Mouse (Mus musculus): Measurements from ENCODE around the gene Rab21. TPM values are rescaled to one million over a fixed set of nuclear protein-coding genes. Genes with fewer than 3 reads are reported as not detected.

Rab21 gene
- 19.2 and 19.8 TPM in 2 replicates for polyA plus RNA-seq (2014; fragmentation: Nextera tagmentation; extraction: Ambion mirVana)

DNA sequence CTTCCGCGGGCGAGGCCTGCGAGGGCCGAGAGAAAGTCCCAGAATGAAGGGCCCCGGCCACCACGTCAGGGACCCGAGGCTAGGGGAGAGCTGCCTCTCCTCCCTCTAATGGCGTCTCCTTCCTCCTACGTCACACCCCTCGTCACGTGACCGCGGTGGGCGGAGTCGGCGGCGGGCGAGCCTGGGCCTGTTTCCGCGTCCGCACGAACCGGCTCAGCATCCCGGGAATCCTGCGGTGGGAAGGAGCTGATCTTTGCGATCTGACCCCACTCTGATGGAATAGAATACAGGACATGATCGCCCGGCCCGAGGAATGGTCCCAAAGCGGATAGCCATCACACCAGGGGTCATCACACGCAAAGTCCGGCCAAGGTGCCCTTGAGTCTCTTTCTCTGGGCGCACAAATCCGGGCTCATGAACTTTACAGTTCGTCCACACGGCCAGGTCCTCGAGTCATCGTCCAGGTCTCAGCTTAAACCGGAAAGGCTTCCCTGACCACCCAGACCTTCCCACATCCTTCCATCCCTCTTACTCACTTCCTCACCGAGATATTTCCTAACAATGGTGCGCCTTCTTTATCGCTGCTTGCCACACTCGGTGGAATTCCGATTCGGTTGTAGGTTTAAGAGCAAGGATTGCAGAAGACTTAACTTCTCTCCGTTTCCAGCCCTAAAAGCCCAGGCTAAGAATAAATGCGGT, at the start of gene Rab21:
TSS of gene Rab21 (minus strand) at position 122 of the 699 bp plus-strand sequence.
- no peaks in the 10 kb centered on the region for H3K36me3 ChIP-seq (ENCODE audit: control insufficient read depth, insufficient read depth, low read length)
- peaks cover 12% of the 10 kb centered on the region for H3K4me1 ChIP-seq (ENCODE audit: control insufficient read depth, insufficient read depth, low read length)
- H3K4me3 ChIP-seq (ENCODE audit: low read depth, low read length): peak within 1 kb of the TSS; percentile 95
- peak within 1 kb of the TSS; percentile 92 for H3K27ac ChIP-seq (ENCODE audit: low read depth, low read length)
- peak within 1 kb of the TSS; percentile 87 for H3K9ac ChIP-seq (ENCODE audit: low read length)
- ATAC-seq (ENCODE audit: insufficient read depth, low FRiP score, low TSS enrichment) (peak; percentile 95), DNase-seq (ENCODE audit: low spot score) (peak; percentile 96)
- no peaks in the 10 kb centered on the region for H3K27me3 ChIP-seq (ENCODE audit: control insufficient read depth, insufficient read depth, low read length)
- WGBS: under 1% methylated on average over 48 of the region's 48 CpGs
- no peaks in the 10 kb centered on the region for H3K9me3 ChIP-seq (ENCODE audit: control insufficient read depth, low read length)
- peak within 1 kb of the TSS; percentile 62 for H3K4me2 ChIP-seq (ENCODE audit: low read depth)

- Histone ChIP-seq H3K36me3 (ENCODE audit: control insufficient read depth, insufficient read depth, low read length) (no peaks in the 10 kb centered on the region), H3K9me3 (ENCODE audit: control insufficient read depth, low read length) (no peaks in the 10 kb centered on the region), H3K27ac (ENCODE audit: low read depth, low read length) (no peak overlapping the region), H3K4me2 (ENCODE audit: low read depth) (peak overlapping the region; percentile 83), H3K9ac (ENCODE audit: low read length) (no peak overlapping the region; the same call in 1 of the 2 replicates), H3K4me1 (ENCODE audit: control insufficient read depth, insufficient read depth, low read length) (0 out of 2 replicates have a peak, but pooled peaks cover 4% of the 10 kb centered on the region), H3K4me3 (ENCODE audit: low read depth, low read length) (no peak overlapping the region), H3K27me3 (ENCODE audit: control insufficient read depth, insufficient read depth, low read length) (no peaks in the 10 kb centered on the region)
- WGBS: 87% methylated on average over 4 of the region's 4 CpGs
- no peak for DNase-seq (ENCODE audit: low spot score)
- no peak for ATAC-seq (ENCODE audit: insufficient read depth, low FRiP score, low TSS enrichment)
These were observed 47.8 kb upstream of the Rab21 start for GRCm38 (mm10) chr10:115363151-115363550.

GRCm38 (mm10) chr10:115362623-115362964, 47.2 kb upstream of the Rab21 start:
- whole genome bisulfite sequencing: 5% methylated on average over 9 of the region's 9 CpGs
- ATAC-seq (ENCODE audit: insufficient read depth, low FRiP score, low TSS enrichment): peak; percentile 3

DNA sequence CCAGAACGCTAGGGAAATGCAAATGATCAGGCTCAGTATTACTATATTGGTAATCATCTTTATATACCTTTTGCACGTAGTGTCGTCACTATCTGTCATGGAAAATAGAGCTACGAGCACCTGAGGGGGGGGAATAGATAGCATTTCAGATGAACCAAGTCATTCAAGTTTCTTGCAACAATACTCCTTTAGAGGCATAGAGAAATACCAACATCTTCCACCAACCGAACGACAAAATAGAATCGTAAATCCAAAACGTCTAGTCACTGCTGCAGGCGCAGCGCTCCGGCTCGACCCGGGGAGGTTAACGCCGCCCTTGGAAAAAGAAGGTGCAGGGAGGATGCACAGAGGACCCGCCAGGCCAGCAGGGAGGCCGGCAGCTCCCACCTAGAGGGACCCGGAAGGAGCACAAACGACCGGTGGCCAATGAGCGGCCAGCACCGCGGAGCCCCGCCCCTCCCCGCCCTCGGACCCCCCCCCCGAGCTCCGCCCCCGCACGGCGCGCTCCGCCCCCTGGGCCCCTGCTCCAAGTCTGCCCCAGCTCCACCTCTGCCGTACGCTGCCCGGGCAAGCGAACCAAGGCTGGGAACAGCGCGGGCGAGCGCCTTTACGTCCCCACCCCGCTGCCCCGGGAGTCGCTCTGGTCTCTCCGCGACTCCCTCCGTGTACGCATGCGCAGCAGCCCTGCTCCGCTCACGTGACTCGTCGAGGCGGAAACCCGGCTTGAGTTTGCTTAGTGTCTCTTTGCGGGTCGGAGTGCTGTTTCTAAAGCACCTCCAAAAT, 46.6 kb upstream of the Rab21 start, which contains the start of gene Tmem19:
TSS of gene Tmem19 (minus strand) at position 662 of the 783 bp plus-strand sequence.
- Histone ChIP-seq H3K9me3 (ENCODE audit: control insufficient read depth, low read length) (no peaks in the 10 kb centered on the region), H3K36me3 (ENCODE audit: control insufficient read depth, insufficient read depth, low read length) (no peaks in the 10 kb centered on the region), H3K4me1 (ENCODE audit: control insufficient read depth, insufficient read depth, low read length) (0 out of 2 replicates have a peak, but pooled peaks cover 4% of the 10 kb centered on the region), H3K4me2 (ENCODE audit: low read depth) (peak within 1 kb of the TSS; percentile 83), H3K27me3 (ENCODE audit: control insufficient read depth, insufficient read depth, low read length) (no peaks in the 10 kb centered on the region), H3K27ac (ENCODE audit: low read depth, low read length) (peak within 1 kb of the TSS; percentile 90), H3K9ac (ENCODE audit: low read length) (peak within 1 kb of the TSS; percentile 54), H3K4me3 (ENCODE audit: low read depth, low read length) (peak within 1 kb of the TSS; percentile 50)
- ATAC-seq (ENCODE audit: insufficient read depth, low FRiP score, low TSS enrichment) (peak; percentile 99), DNase-seq (ENCODE audit: low spot score) (peak; percentile 96)
- under 1% methylated on average over 43 of the region's 58 CpGs for WGBS

More at GRCm38 (mm10) chr10:115362623-115362964, 47.2 kb upstream of the Rab21 start:
- Histone ChIP-seq H3K4me3 (ENCODE audit: low read depth, low read length) (peak overlapping the region; percentile 50), H3K27ac (ENCODE audit: low read depth, low read length) (peak overlapping the region; percentile 90), H3K4me2 (ENCODE audit: low read depth) (peak overlapping the region; percentile 83), H3K36me3 (ENCODE audit: control insufficient read depth, insufficient read depth, low read length) (no peaks in the 10 kb centered on the region), H3K9ac (ENCODE audit: low read length) (peak overlapping the region; percentile 54), H3K9me3 (ENCODE audit: control insufficient read depth, low read length) (no peaks in the 10 kb centered on the region), H3K27me3 (ENCODE audit: control insufficient read depth, insufficient read depth, low read length) (no peaks in the 10 kb centered on the region), H3K4me1 (ENCODE audit: control insufficient read depth, insufficient read depth, low read length) (0 out of 2 replicates have a peak, but pooled peaks cover 4% of the 10 kb centered on the region)
- DNase-seq (ENCODE audit: low spot score): no peak

- Histone ChIP-seq H3K4me1 (ENCODE audit: control insufficient read depth, insufficient read depth, low read length) (0 out of 2 replicates have a peak, but pooled peaks cover 4% of the 10 kb centered on the region), H3K27ac (ENCODE audit: low read depth, low read length) (no peak overlapping the region), H3K4me2 (ENCODE audit: low read depth) (no peak overlapping the region), H3K4me3 (ENCODE audit: low read depth, low read length) (no peak overlapping the region), H3K27me3 (ENCODE audit: control insufficient read depth, insufficient read depth, low read length) (no peaks in the 10 kb centered on the region), H3K36me3 (ENCODE audit: control insufficient read depth, insufficient read depth, low read length) (no peaks in the 10 kb centered on the region), H3K9me3 (ENCODE audit: control insufficient read depth, low read length) (no peaks in the 10 kb centered on the region), H3K9ac (ENCODE audit: low read length) (no peak overlapping the region)
- DNase-seq (ENCODE audit: low spot score): no peak
- ATAC-seq (ENCODE audit: insufficient read depth, low FRiP score, low TSS enrichment): no peak
- WGBS: 92% methylated on average over 7 of the region's 7 CpGs
These were observed 43.7 kb upstream of the Rab21 start for GRCm38 (mm10) chr10:115359066-115359465.

DNA sequence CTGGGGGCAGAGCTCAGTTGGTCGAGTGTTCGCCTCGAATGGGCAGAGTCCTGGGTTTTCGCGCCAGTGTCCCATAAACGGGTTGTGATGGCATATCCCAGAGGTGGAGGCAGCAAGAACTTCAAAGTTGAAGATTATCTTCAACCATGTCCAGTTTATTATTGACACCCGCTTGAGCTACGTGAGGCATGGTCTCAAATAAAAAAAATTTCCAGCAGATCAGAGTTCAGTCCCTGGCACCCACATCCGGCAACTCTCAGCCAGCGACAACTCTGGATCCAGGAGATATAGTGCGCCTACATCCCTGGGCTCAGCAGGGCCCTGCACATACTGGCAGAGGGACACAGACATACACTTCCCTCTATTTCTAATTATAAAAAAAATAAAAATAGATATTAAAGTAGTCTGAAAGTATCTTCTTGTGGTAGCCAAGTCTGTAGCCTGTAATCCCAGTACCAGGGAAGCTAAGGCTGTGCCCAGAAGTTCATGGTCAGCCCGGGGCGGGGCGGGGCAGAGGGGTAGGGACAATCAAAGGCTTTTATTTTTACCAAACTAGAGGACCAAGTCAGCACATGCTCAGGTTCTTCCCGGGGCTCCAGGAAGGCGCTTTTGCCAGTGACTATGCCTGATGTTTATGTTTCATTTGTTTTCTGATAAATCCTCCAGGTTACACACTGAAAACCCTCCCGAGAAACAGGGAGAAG, 43.0 kb upstream of the Rab21 start:
- DNase-seq (ENCODE audit: low spot score) (no peak), ATAC-seq (ENCODE audit: insufficient read depth, low FRiP score, low TSS enrichment) (no peak)
- no peaks in the 10 kb centered on the region for H3K36me3 ChIP-seq (ENCODE audit: control insufficient read depth, insufficient read depth, low read length)
- H3K9me3 ChIP-seq (ENCODE audit: control insufficient read depth, low read length): no peaks in the 10 kb centered on the region
- 92% methylated on average over 17 of the region's 17 CpGs for WGBS
- 0 out of 2 replicates have a peak, but pooled peaks cover 4% of the 10 kb centered on the region for H3K4me1 ChIP-seq (ENCODE audit: control insufficient read depth, insufficient read depth, low read length)
- no peak overlapping the region for H3K4me2 ChIP-seq (ENCODE audit: low read depth)
- no peaks in the 10 kb centered on the region for H3K27me3 ChIP-seq (ENCODE audit: control insufficient read depth, insufficient read depth, low read length)
- H3K4me3 ChIP-seq (ENCODE audit: low read depth, low read length): no peak overlapping the region
- no peak overlapping the region for H3K9ac ChIP-seq (ENCODE audit: low read length)
- no peak overlapping the region for H3K27ac ChIP-seq (ENCODE audit: low read depth, low read length)

DNA sequence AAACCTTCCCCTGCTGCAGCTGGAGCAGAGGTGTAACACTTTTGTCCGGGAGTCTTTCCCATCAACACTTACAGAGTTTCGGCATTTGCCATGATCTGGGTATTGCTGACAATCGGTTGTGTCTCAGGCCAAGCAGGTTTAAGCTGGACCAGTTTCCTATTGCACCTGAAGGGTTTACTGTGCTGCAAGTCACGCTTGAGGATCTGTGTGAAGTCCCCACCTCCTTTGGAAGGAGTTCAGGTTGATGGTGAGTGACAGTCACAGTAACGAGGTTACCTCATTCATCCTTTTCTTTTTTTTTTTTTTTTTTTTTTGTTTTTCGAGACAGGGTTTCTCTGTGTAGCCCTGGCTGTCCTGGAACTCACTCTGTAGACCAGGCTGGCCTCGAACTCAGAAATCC, 40.7 kb upstream of the Rab21 start:
- Histone ChIP-seq H3K27ac (ENCODE audit: low read depth, low read length) (no peak overlapping the region), H3K36me3 (ENCODE audit: control insufficient read depth, insufficient read depth, low read length) (no peaks in the 10 kb centered on the region), H3K4me3 (ENCODE audit: low read depth, low read length) (no peak overlapping the region), H3K27me3 (ENCODE audit: control insufficient read depth, insufficient read depth, low read length) (no peaks in the 10 kb centered on the region), H3K9me3 (ENCODE audit: control insufficient read depth, low read length) (no peaks in the 10 kb centered on the region), H3K4me1 (ENCODE audit: control insufficient read depth, insufficient read depth, low read length) (no peaks in the 10 kb centered on the region), H3K9ac (ENCODE audit: low read length) (no peak overlapping the region), H3K4me2 (ENCODE audit: low read depth) (no peak overlapping the region)
- DNase-seq (ENCODE audit: low spot score): no peak
- ATAC-seq (ENCODE audit: insufficient read depth, low FRiP score, low TSS enrichment): no peak
- WGBS: 93% methylated on average over 6 of the region's 7 CpGs

DNA sequence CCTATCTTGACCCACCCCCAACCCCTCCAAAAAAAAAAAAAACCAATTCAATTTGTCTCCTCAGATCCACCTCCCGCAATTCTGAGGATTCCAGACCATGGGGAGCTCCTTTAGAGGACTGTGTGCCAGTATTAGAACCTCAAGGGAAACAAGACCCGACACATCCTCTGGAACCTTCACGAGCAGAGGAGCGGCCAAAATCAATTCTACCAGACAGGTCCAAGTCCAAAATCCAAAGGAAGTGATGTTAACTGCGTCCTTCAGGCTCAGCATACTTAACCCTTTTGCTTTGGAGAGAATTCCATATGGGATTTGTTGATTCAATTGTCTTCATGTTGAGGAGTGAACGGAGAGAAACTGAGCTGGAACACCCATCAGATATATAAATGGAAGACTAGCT, 39.6 kb upstream of the Rab21 start:
- WGBS: 95% methylated on average over 6 of the region's 6 CpGs
- H3K36me3 ChIP-seq (ENCODE audit: control insufficient read depth, insufficient read depth, low read length): no peaks in the 10 kb centered on the region
- ATAC-seq (ENCODE audit: insufficient read depth, low FRiP score, low TSS enrichment): no peak

More for the DNA sequence above, 39.6 kb upstream of the Rab21 start:
- no peak overlapping the region for H3K27ac ChIP-seq (ENCODE audit: low read depth, low read length)
- no peak overlapping the region for H3K4me3 ChIP-seq (ENCODE audit: low read depth, low read length)
- no peaks in the 10 kb centered on the region for H3K27me3 ChIP-seq (ENCODE audit: control insufficient read depth, insufficient read depth, low read length)
- no peaks in the 10 kb centered on the region for H3K9me3 ChIP-seq (ENCODE audit: control insufficient read depth, low read length)
- no peaks in the 10 kb centered on the region for H3K4me1 ChIP-seq (ENCODE audit: control insufficient read depth, insufficient read depth, low read length)
- no peak overlapping the region for H3K4me2 ChIP-seq (ENCODE audit: low read depth)
- DNase-seq (ENCODE audit: low spot score): no peak
- no peak overlapping the region for H3K9ac ChIP-seq (ENCODE audit: low read length)
